28 mouse cellular contexts compared by ENCODE assay signal in the genomic region with DNA sequence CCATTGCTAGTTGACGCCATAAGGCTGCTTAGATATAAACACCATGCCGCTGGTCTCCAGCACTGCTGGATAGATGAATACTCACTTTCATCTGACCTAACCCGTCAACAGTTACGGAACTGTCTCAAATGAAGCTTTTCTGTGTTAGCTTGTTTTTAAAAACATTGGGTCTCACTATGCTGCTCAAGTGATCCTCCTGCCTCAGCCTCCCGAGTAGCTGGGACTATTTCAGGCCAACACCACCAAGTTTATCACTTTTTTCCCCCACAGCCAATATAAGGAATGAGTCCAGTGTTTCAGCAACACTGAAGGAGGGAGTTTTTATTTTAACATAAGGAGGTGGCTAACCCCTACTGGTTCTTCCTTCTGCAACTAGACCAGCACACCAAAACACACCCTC.
"Had no signal": no experiment of that assay in that cellular context is flagged by ENCODE, and none has a peak within 500 bp of the region (broad histone marks: within the 10 kb centered on the region; RNA-seq: fewer than 3 reads in every experiment).

No protein-coding gene starts in this region.

- H3K4me2 ChIP-seq: heart, embryonic 11.5 days; heart, embryonic 13.5 days; heart, embryonic 15.5 days; hindbrain, embryonic 12.5 days; hindbrain, embryonic 14.5 days; limb, embryonic 12.5 days; liver, embryonic 11.5 days; liver, embryonic 13.5 days; liver, embryonic 15.5 days had no signal

- H3K4me3 ChIP-seq: gastrocnemius, adult 2 months; heart, adult 2 months; heart, embryonic 13.5 days; heart, embryonic 15.5 days; hindbrain, embryonic 10.5 days; hindbrain, embryonic 12.5 days; layer of hippocampus, adult 2 months; left cerebral cortex, adult 2 months; limb, embryonic 10.5 days; limb, embryonic 12.5 days; liver, embryonic 13.5 days; liver, embryonic 15.5 days had no signal

- H3K9ac ChIP-seq: heart, embryonic 13.5 days; heart, embryonic 15.5 days; hindbrain, embryonic 12.5 days; hindbrain, embryonic 14.5 days; limb, embryonic 12.5 days; liver, embryonic 13.5 days; liver, embryonic 15.5 days had no signal

- H3K27me3 ChIP-seq: heart, embryonic 13.5 days; heart, embryonic 15.5 days; hindbrain, embryonic 12.5 days; limb, embryonic 12.5 days; liver, embryonic 13.5 days; liver, embryonic 15.5 days had no signal

- H3K27ac ChIP-seq: gastrocnemius, adult 2 months; heart, adult 2 months; heart, embryonic 13.5 days; heart, embryonic 15.5 days; hindbrain, embryonic 10.5 days; hindbrain, embryonic 12.5 days; hindbrain, embryonic 14.5 days; layer of hippocampus, adult 2 months; left cerebral cortex, adult 2 months; limb, embryonic 10.5 days; limb, embryonic 12.5 days; liver, embryonic 13.5 days; liver, embryonic 15.5 days had no signal

- ATAC-seq: hindbrain, embryonic 16.5 days; inflammation-experienced regulatory T-cells, adult 6 months; intestine, embryonic 16.5 days had no signal

- DNase-seq: gastrocnemius, adult 2 months; gastrocnemius, postnatal 10 days; gastrocnemius, postnatal 25 days; heart, adult 2 months; heart, postnatal 14 days; heart, postnatal 4 days; kidney, adult 18-20 months; kidney, adult 8-10 months; kidney, postnatal 10 days; kidney, postnatal 25 days; kidney, postnatal 4 days; liver; liver, embryonic 13.5 days had no signal

- H3K4me1 ChIP-seq: heart, embryonic 13.5 days; heart, embryonic 15.5 days; hindbrain, embryonic 10.5 days; hindbrain, embryonic 12.5 days; limb, embryonic 10.5 days; liver, embryonic 13.5 days; liver, embryonic 15.5 days had no signal

- H3K9me3 ChIP-seq: heart, embryonic 13.5 days; heart, embryonic 15.5 days; hindbrain, embryonic 10.5 days; hindbrain, embryonic 12.5 days; limb, embryonic 10.5 days; limb, embryonic 12.5 days; liver, embryonic 13.5 days; liver, embryonic 15.5 days had no signal
